Mouse (Mus musculus) CH12.LX (cell line): Measurements from ENCODE around the gene Tnrc6b.

Experiments used
- BHLHE40 ChIP-seq: IDR thresholded peaks from 2 replicates; pipeline ENCODE4 v1.6.1; 2011; ENCODE audit warnings: mild to moderate bottlenecking, low read depth, low read length, improper control_type of control experiment
- CTCF ChIP-seq, 2 experiments: IDR thresholded peaks in 1 of 2; conservative IDR thresholded peaks in 1 of 2; 2 replicates each; pipeline ENCODE4 v1.5.1; 2011 to 2012; ENCODE audit warnings: low read depth in 2 of 2, low read length in 2 of 2, improper control_type of control experiment in 1 of 2, inconsistent platforms in 1 of 2, mild to moderate bottlenecking in 1 of 2, moderate library complexity in 1 of 2
- HCFC1 ChIP-seq: IDR thresholded peaks from 2 replicates; pipeline ENCODE4 v1.6.1; 2012; ENCODE audit warnings: low read depth, mild to moderate bottlenecking, inconsistent platforms, low read length, improper control_type of control experiment
- TCF12 ChIP-seq: IDR thresholded peaks from 2 replicates; pipeline ENCODE4 v1.6.1; 2014; ENCODE audit warnings: low read depth, mild to moderate bottlenecking, inconsistent platforms, low read length, improper control_type of control experiment
- ZKSCAN1 ChIP-seq: IDR thresholded peaks from 2 replicates; pipeline ENCODE4 v1.6.1; 2012; ENCODE audit warnings: low read depth, inconsistent platforms, low read length, improper control_type of control experiment, borderline replicate concordance

- TF ChIP-seq CTCF (conservative IDR thresholded peaks at IDR 0.05 in 1 of 2, IDR thresholded peaks at IDR 0.05 in 1 of 2; ENCODE audit: low read depth in 2 of 2, low read length in 2 of 2) (no peak), BHLHE40 (no peak), HCFC1 (no peak), TCF12 (no peak), ZKSCAN1 (no peak)
Observed at GRCm38 (mm10) chr15:80850682-80851475, 139.8 kb downstream of the Tnrc6b start.
